Mouse (Mus musculus): Measurements from ENCODE around the gene Syngr2.

- no peak for TF ChIP-seq GATA1 (IDR thresholded peaks at IDR 0.05; ENCODE audit: low read length)
- TF ChIP-seq TAL1 (IDR thresholded peaks at IDR 0.05; ENCODE audit: low read length), result no peak
Observed at GRCm38 (mm10) chr11:117790703-117791440, 18.6 kb upstream of the Syngr2 start.
